Mouse (Mus musculus) urinary bladder, postnatal 14 days (tissue): ENCODE measurements around the gene Zfp106.

ENCODE experiments used
- DNase-seq: peaks from one replicate; pipeline ENCODE4 v3.0.0; 2021; ENCODE audit warnings: low spot score

Zfp106 gene

GRCm38 (mm10) chr2:120470856-120471255, 92.8 kb downstream of the Zfp106 start:
- DNase-seq: no peak

GRCm38 (mm10) chr2:120469715-120470114, 93.9 kb downstream of the Zfp106 start:
- DNase-seq: no peak

- DNase-seq: no peak
These were observed 94.4 kb downstream of the Zfp106 start for GRCm38 (mm10) chr2:120469220-120469619.

GRCm38 (mm10) chr2:120468011-120468410, 95.6 kb downstream of the Zfp106 start:
- DNase-seq: no peak

GRCm38 (mm10) chr2:120465397-120465785, 98.3 kb downstream of the Zfp106 start:
- no peak for DNase-seq

GRCm38 (mm10) chr2:120464732-120465396, 98.8 kb downstream of the Zfp106 start:
- DNase-seq: no peak

- no peak for DNase-seq
These were observed 99.6 kb downstream of the Zfp106 start for GRCm38 (mm10) chr2:120464091-120464490.

- no peak for DNase-seq
These were observed 100.3 kb downstream of the Zfp106 start for GRCm38 (mm10) chr2:120463328-120463727.

GRCm38 (mm10) chr2:120460216-120460615, 103.4 kb downstream of the Zfp106 start:
- DNase-seq: no peak
